Mouse (Mus musculus) thymus, adult 2 months (tissue): ENCODE results near the gene Baz2b.

Source experiments
- CTCF ChIP-seq: fragments of 200-500 bp; IDR thresholded peaks from 2 replicates; pipeline ENCODE4 v1.5.1; 2012; ENCODE audit warnings: mild to moderate bottlenecking, control low read depth, low read length, moderate library complexity, borderline replicate concordance; ENCODE audit not compliant: control insufficient read depth, poor library complexity, insufficient read depth; ENCODE audit errors: extremely low read depth
- POLR2A ChIP-seq: fragments of 200-500 bp; IDR thresholded peaks from 2 replicates; pipeline ENCODE4 v1.6.1; 2012; ENCODE audit warnings: mild to moderate bottlenecking, low read length, control low read depth, moderate library complexity; ENCODE audit not compliant: control insufficient read depth, poor library complexity, insufficient read depth; ENCODE audit errors: extremely low read depth

DNA sequence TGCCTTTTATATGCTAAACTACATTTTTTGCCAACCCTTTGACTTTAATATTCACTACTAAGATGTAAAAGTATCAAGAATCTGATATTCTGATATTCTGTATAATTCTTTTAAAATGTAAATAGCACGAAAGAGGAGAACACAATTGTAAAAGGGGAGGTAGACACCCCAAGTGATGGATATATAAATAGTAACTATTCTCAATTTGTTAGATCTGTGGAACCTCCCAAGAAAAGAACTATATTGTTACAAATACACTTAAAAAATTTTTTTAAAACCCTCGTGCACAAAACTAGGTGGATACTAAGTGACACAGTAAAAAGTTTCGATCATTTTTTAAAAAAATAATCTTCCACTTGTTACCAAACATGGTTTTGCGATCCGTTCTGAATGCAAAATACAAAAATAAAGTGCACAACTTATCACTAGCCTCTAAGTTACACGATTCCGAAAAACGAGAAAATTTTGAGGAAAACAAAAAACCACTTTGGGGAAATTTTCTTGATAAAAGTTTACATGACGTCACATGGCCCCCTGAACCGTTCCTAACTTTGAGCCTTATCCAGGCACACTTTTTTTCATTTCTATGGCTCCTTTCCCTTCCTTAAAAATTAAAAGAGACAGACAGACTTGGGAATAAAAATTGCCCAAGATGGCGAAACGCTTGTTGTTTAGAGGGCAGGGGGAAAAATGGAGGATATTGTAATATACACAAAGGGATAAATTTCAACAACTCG lies 85.6 kb downstream of the Baz2b start:
- TF ChIP-seq CTCF (no peak), POLR2A (no peak)
